In genomic region chr15:78831720-78832657, GRCm38 (mm10) we compare ENCODE assay signal across 1 mouse cellular context.
TF ChIP-seq lines count a peak whose summit lies in the region.

No protein-coding gene starts in this region.

TF ChIP-seq in myocyte, 11 proteins besides CTCF, POLR2A, EP300 and RAD21 (continued from another document):
- TF ChIP-seq MYOD1 (IDR thresholded peaks at IDR 0.05; ENCODE audit: control insufficient read depth in 1 of 3, insufficient read length in 2 of 3, low read depth in 2 of 3): no peak
- no peak for TF ChIP-seq SRF (IDR thresholded peaks at IDR 0.05; ENCODE audit: control insufficient read depth, insufficient read length, low read depth)
